Mouse (Mus musculus) liver, adult 2 months (tissue): Measurements from ENCODE around the gene Chadl.

Source experiments
- CTCF ChIP-seq: fragments of 200-500 bp; IDR thresholded peaks from 2 replicates; pipeline ENCODE4 v1.5.1; 2011; ENCODE audit warnings: low read depth, low read length, control low read depth
- POLR2A ChIP-seq: fragments of 200-500 bp; IDR thresholded peaks from 2 replicates; pipeline ENCODE4 v1.6.1; 2011; ENCODE audit warnings: low read length, control low read depth; ENCODE audit not compliant: insufficient read depth; ENCODE audit errors: extremely low read depth

DNA sequence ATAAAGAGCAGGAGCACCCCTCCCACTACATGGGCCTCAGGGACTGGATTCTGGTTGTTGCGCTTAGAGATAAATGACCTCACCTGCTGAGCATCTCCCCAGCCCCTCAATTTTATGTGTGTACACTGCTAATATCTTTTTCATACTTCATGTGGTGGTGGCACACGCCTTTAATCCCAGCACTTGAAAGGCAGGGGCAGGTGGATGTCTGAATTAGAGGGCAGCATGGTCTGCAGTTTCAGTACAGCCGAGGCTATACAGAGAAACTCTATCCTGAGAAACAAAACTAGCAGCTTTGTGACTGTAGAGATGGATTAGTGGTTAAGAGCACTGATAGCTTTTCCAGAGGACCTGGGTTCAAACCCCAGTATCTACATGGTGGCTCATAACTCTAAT, 6.0 kb upstream of the Chadl start:
- TF ChIP-seq POLR2A (no peak), CTCF (no peak)
